Mouse (Mus musculus): ENCODE results near the gene Mpnd. TPM values are rescaled to one million over a fixed set of nuclear protein-coding genes. Genes with fewer than 3 reads are reported as not detected.

Mpnd gene
- polyA plus RNA-seq, 1 experiment from 2014 or later = 127 TPM

DNA sequence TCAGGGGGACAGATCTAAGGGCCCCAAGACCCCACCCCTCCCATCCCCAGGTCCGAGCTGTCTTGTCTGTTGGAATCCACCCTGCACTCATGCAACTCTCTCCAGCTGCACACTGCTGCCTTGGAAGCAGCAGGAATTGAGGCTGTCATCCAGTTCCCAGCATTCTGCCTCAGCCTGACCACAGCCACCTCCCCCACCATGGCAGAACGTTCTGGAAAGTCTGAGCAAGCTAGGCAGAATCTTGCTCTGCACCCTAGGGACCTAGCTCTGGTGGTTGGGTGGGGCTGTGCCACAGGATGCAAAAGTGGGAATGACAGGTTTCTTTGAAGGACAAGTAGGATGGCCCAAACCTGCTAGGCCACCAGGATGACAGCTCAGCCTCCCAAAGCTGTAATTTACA lies 19.0 kb downstream of the Mpnd start:
- no peaks in the 10 kb centered on the region for H3K27me3 ChIP-seq (ENCODE audit: insufficient read depth, low read length)
- no peaks in the 10 kb centered on the region for H3K4me1 ChIP-seq (ENCODE audit: insufficient read depth)
- H3K4me2 ChIP-seq = no peak overlapping the region
- 54% methylated on average over 2 of the region's 2 CpGs for WGBS
- H3K36me3 ChIP-seq (ENCODE audit: insufficient read depth) = peaks cover 47% of the 10 kb centered on the region
- H3K9me3 ChIP-seq (ENCODE audit: low read depth, low read length) = no peaks in the 10 kb centered on the region
- no peak for TF ChIP-seq CTCF (IDR thresholded peaks at IDR 0.05; ENCODE audit: low read depth)
- no peak overlapping the region for H3K4me3 ChIP-seq (ENCODE audit: low read depth, low read length)
- DNase-seq (no peak), ATAC-seq (ENCODE audit: insufficient read depth) (no peak)
- no peak overlapping the region for H3K27ac ChIP-seq (ENCODE audit: low read depth)
- H3K9ac ChIP-seq = no peak overlapping the region

DNA sequence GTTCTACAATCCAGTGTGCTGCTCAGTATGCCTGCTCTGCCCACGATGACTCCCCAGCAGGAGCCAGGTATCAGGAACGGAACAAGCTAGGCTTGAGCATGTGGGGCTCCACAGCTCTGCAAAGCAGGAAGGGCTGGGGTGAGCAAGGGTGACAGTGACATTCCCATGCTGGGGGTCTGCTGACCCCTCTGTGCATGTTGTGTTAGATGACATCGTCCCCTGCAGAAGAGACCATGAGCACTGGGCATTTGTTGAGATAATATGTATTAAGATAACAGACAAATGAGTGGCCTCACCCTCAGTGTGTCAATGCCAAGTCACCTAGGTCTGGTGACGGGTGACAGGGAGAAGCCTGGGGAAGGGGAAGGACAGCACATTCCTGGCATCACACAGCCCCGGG lies 19.4 kb downstream of the Mpnd start:
- TF ChIP-seq CTCF (IDR thresholded peaks at IDR 0.05; ENCODE audit: low read depth) = no peak
- ATAC-seq (ENCODE audit: insufficient read depth) = no peak
- no peak for DNase-seq
- 65% methylated on average over 5 of the region's 5 CpGs for WGBS
- no peaks in the 10 kb centered on the region for H3K9me3 ChIP-seq (ENCODE audit: low read depth, low read length)
- H3K27me3 ChIP-seq (ENCODE audit: insufficient read depth, low read length) = no peaks in the 10 kb centered on the region
- no peaks in the 10 kb centered on the region for H3K4me1 ChIP-seq (ENCODE audit: insufficient read depth)
- H3K36me3 ChIP-seq (ENCODE audit: insufficient read depth) = peaks cover 47% of the 10 kb centered on the region; the same call in 1 of the 2 replicates
- no peak overlapping the region for H3K4me3 ChIP-seq (ENCODE audit: low read depth, low read length)
- no peak overlapping the region for H3K27ac ChIP-seq (ENCODE audit: low read depth)
- H3K9ac ChIP-seq = no peak overlapping the region
- H3K4me2 ChIP-seq = no peak overlapping the region

DNA sequence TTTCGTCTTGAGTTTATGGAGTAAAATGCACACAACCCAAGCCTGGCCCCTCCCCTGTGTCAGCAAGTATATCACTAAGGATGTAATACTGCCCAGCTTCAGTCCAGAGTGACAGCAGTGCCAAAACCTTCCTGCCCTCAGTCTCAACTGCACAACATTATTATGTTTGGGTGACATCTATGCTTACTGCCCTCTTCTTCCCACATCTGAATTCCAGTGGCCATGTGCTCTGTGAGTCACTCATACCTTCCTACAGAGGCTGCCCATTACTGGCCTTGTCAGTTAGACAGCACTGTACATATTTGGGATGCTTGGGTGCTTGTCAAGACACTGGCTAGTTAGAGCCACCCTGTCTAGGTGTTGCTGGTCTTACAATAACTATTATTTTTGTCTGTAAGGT lies 20.8 kb downstream of the Mpnd start:
- Histone ChIP-seq H3K27me3 (ENCODE audit: insufficient read depth, low read length) (no peaks in the 10 kb centered on the region), H3K36me3 (ENCODE audit: insufficient read depth) (peaks cover 42% of the 10 kb centered on the region; the same call in 1 of the 2 replicates), H3K9ac (no peak overlapping the region), H3K4me3 (ENCODE audit: low read depth, low read length) (no peak overlapping the region), H3K9me3 (ENCODE audit: low read depth, low read length) (no peaks in the 10 kb centered on the region), H3K27ac (ENCODE audit: low read depth) (no peak overlapping the region), H3K4me1 (ENCODE audit: insufficient read depth) (no peaks in the 10 kb centered on the region), H3K4me2 (no peak overlapping the region)
- TF ChIP-seq CTCF (IDR thresholded peaks at IDR 0.05; ENCODE audit: low read depth) = no peak
- DNase-seq (no peak), ATAC-seq (ENCODE audit: insufficient read depth) (no peak)
- WGBS = 81% methylated on average over 1 of the region's 1 CpGs

DNA sequence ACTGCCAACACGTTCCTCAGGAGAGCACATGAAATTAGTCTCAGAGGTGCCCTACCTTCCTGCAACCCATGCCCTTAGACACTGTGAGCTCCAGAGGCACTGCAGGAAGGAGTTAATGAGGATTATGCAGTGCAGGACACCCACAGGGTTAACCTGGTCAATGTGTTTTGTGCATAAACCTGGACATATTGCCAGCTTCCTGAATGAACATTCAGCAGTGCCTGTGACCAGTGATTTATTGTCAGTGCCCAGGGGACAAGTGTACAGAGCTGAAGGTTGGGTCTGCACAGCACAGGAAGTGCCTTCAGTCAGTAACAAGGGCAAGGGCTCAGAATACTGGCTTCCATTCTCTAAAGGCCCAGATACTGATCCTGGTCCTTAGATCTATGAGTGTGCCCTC lies 21.4 kb downstream of the Mpnd start:
- no peak overlapping the region for H3K9ac ChIP-seq
- no peak for DNase-seq
- WGBS = 72% methylated on average over 1 of the region's 1 CpGs
- H3K4me2 ChIP-seq = no peak overlapping the region
- no peaks in the 10 kb centered on the region for H3K27me3 ChIP-seq (ENCODE audit: insufficient read depth, low read length)
- H3K4me1 ChIP-seq (ENCODE audit: insufficient read depth) = no peaks in the 10 kb centered on the region
- H3K27ac ChIP-seq (ENCODE audit: low read depth) = no peak overlapping the region
- H3K36me3 ChIP-seq (ENCODE audit: insufficient read depth) = peaks cover 43% of the 10 kb centered on the region; the same call in 1 of the 2 replicates
- no peak overlapping the region for H3K4me3 ChIP-seq (ENCODE audit: low read depth, low read length)
- no peaks in the 10 kb centered on the region for H3K9me3 ChIP-seq (ENCODE audit: low read depth, low read length)
- ATAC-seq (ENCODE audit: insufficient read depth) = no peak
- no peak for TF ChIP-seq CTCF (IDR thresholded peaks at IDR 0.05; ENCODE audit: low read depth)

DNA sequence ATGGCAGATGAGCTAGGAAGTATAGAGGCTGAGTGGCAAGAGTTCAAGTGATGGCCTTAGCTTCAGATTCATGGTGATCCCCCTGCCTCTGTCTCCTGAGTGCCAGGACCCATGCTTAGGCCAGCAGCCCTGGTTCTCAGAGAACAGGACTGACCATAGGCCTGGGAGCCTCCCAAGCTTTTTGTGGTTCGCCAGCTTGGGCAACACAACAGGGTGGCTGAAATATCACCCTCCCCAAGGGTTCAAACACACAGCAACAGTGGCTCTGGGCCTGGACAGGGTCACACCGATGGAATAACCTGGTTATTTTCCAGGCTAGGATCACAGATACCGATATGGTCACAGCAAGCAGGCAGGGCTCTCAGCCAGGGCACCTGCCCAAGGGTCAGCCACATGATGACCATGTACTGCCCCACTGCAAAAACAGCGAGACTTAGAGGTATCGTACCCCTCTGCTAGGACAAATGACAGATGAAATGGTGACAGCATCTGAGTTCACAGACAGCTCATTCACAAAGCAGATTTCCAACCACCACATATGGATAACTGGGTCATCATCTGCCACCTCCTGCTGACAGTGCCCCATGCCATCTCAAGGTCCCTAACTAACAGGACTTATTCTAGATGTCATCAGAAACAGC lies 22.4 kb downstream of the Mpnd start:
- ATAC-seq (ENCODE audit: insufficient read depth) = no peak
- DNase-seq = no peak
- H3K4me3 ChIP-seq (ENCODE audit: low read depth, low read length) = no peak overlapping the region
- no peak overlapping the region for H3K27ac ChIP-seq (ENCODE audit: low read depth)
- TF ChIP-seq CTCF (IDR thresholded peaks at IDR 0.05; ENCODE audit: low read depth) = no peak
- H3K9ac ChIP-seq = no peak overlapping the region
- H3K4me1 ChIP-seq (ENCODE audit: insufficient read depth) = no peaks in the 10 kb centered on the region
- no peaks in the 10 kb centered on the region for H3K27me3 ChIP-seq (ENCODE audit: insufficient read depth, low read length)
- 85% methylated on average over 5 of the region's 5 CpGs for whole genome bisulfite sequencing
- H3K9me3 ChIP-seq (ENCODE audit: low read depth, low read length) = no peaks in the 10 kb centered on the region
- peaks cover 46% of the 10 kb centered on the region; the same call in 1 of the 2 replicates for H3K36me3 ChIP-seq (ENCODE audit: insufficient read depth)
- H3K4me2 ChIP-seq = no peak overlapping the region

DNA sequence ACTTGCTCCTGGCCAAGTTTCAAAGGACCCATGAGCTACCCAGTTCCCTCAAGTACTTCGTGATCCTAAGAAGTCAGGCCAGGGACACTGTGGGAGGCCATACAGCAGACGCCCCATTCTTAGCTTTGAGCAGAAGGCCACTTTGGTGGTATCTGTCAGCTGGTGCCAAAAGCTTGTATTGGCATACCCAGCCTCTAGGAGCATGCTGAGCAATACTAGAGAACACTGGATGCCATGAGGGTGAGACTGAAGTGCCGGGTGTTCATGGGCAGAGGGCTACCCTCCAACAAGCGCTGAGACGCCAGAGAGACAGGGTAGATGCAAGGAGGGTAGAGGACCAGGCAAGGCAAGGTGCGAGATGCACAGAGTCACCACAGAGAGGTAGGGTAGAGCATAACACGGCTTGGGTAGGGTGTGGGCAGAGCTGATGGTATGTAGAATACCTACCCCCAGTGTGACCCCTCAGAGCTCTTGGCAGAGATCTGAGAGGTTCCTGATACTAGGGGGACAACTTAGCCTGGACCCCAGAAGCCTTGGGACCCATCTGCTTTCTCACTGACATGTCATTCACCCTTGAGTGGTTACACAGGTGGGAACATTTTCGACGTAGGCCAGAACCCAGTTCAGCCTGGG lies 24.8 kb downstream of the Mpnd start:
- H3K9me3 ChIP-seq (ENCODE audit: low read depth, low read length) = no peaks in the 10 kb centered on the region
- no peak overlapping the region for H3K4me2 ChIP-seq
- H3K4me3 ChIP-seq (ENCODE audit: low read depth, low read length) = no peak overlapping the region
- peaks cover 61% of the 10 kb centered on the region for H3K36me3 ChIP-seq (ENCODE audit: insufficient read depth)
- no peak for TF ChIP-seq CTCF (IDR thresholded peaks at IDR 0.05; ENCODE audit: low read depth)
- H3K9ac ChIP-seq = no peak overlapping the region
- peaks cover 8% of the 10 kb centered on the region for H3K4me1 ChIP-seq (ENCODE audit: insufficient read depth)
- H3K27me3 ChIP-seq (ENCODE audit: insufficient read depth, low read length) = no peaks in the 10 kb centered on the region
- no peak overlapping the region for H3K27ac ChIP-seq (ENCODE audit: low read depth)
- 88% methylated on average over 9 of the region's 9 CpGs for WGBS
- DNase-seq (no peak), ATAC-seq (ENCODE audit: insufficient read depth) (no peak)

DNA sequence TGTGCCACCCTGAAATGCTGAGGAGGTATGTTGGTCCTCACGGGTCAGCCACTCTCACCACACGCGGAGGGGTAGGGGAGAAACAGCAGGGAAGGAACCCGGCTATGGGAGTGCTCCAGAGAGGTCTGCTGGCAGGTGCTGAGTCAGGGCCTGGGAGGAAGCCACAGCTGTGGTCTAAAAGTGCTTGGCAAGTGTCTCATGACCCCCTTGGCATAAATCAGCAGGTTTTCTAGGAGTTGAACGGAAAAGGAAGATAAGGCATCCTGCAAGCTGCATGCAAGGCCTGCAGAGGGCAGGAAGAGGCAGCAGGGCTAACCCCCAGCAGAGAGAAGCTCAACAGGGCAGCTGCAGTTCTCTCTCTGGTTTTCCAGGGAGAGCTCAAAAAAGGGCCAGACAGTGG lies 25.4 kb downstream of the Mpnd start:
- 52% methylated on average over 5 of the region's 5 CpGs for WGBS
- TF ChIP-seq CTCF (IDR thresholded peaks at IDR 0.05; ENCODE audit: low read depth) = no peak
- Histone ChIP-seq H3K36me3 (ENCODE audit: insufficient read depth) (peaks cover 58% of the 10 kb centered on the region), H3K27me3 (ENCODE audit: insufficient read depth, low read length) (no peaks in the 10 kb centered on the region), H3K4me3 (ENCODE audit: low read depth, low read length) (no peak overlapping the region), H3K27ac (ENCODE audit: low read depth) (no peak overlapping the region), H3K4me1 (ENCODE audit: insufficient read depth) (peaks cover 11% of the 10 kb centered on the region), H3K9ac (no peak overlapping the region), H3K9me3 (ENCODE audit: low read depth, low read length) (no peaks in the 10 kb centered on the region), H3K4me2 (no peak overlapping the region)
- peak; percentile 27 for DNase-seq
- no peak for ATAC-seq (ENCODE audit: insufficient read depth)

Data from lung, embryonic 14.5 days (tissue).